Mouse (Mus musculus): ENCODE data around the gene Hs6st3.

DNA sequence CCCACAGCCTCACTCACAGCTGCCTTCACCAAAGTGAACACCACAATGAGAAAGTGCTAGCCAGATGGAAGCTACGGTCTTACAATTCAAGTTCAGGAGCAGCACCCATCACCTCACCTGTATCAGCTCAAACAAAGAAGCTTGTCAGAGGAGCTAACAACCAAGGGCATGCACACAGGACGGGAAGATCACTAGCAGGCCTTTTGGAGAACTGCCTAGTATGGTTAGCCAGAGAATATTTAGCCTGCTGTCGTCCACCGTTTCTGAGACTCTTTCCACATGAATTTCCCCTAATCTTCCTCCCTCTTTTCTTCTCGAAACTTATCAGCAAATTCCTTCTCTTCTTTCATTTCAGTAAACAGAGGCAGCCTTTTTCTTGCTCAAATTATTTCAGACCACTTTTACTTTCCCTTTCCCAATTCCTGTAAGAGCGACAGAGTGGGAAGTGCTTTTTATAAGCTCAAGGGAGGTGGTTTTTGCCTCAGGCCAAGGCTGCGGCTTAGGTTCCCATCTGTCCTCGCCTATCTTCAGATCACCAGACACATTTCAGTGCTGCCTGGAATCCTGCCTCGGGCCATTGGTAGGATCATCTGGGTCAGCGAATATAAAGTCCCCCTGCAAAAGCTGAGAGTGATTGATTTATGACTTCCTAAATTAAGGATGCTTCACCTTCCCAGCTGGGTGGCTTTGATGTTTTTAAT is 757.8 kb downstream of the Hs6st3 start:
- TF ChIP-seq CTCF (IDR thresholded peaks at IDR 0.05; ENCODE audit: low read depth) (no peak), EP300 (IDR thresholded peaks at IDR 0.05; ENCODE audit: low read depth) (no peak)
